Mouse (Mus musculus) midbrain, embryonic 14.5 days (tissue): Measurements from ENCODE around the gene Otos. TPM values are rescaled to one million over a fixed set of nuclear protein-coding genes. Genes with fewer than 3 reads are reported as not detected.

Experiments used
- ATAC-seq: fragments of 200-750 bp; cut with Nextera tagmentation; 2 replicates; pipeline ENCODE4 v1.8.0; 2017; ENCODE audit warnings: moderate number of reproducible peaks, moderate library complexity; ENCODE audit not compliant: low FRiP score, low TSS enrichment
- DNase-seq: peaks from one replicate; pipeline ENCODE4 v3.0.0-alpha.2; 2015
- H3K27ac ChIP-seq: fragments of 300-500 bp; sonication (generic); replicated peaks from 2 replicates; pipeline ENCODE4 v1.5.1; 2014; ENCODE audit warnings: mild to moderate bottlenecking, low read depth, low read length, moderate library complexity
- H3K27me3 ChIP-seq: fragments of 300-500 bp; sonication (generic); 2 replicates; pipeline ENCODE4 v1.6.1; 2014; ENCODE audit warnings: low read length, control low read depth, mixed read lengths; ENCODE audit not compliant: control insufficient read depth, insufficient read depth
- H3K36me3 ChIP-seq: fragments of 300-500 bp; sonication (generic); 2 replicates; pipeline ENCODE4 v1.6.1; 2014; ENCODE audit warnings: low read length, control low read depth; ENCODE audit not compliant: control insufficient read depth, insufficient read depth
- H3K4me1 ChIP-seq: fragments of 300-500 bp; sonication (generic); 2 replicates; pipeline ENCODE4 v1.6.1; 2014; ENCODE audit warnings: mild to moderate bottlenecking, antibody characterized with exemption, low read length, control low read depth; ENCODE audit not compliant: control insufficient read depth, insufficient read depth
- H3K4me2 ChIP-seq: fragments of 300-500 bp; sonication (generic); 2 replicates; pipeline ENCODE4 v1.6.1; 2014; ENCODE audit warnings: mild to moderate bottlenecking, low read length, moderate library complexity
- H3K4me3 ChIP-seq: fragments of 300-500 bp; sonication (generic); replicated peaks from 2 replicates; pipeline ENCODE4 v1.5.1; 2014; ENCODE audit warnings: low read depth, low read length
- H3K9ac ChIP-seq: fragments of 300-500 bp; sonication (generic); replicated peaks from 2 replicates; pipeline ENCODE4 v1.6.1; 2014; ENCODE audit warnings: mild to moderate bottlenecking, low read length, moderate library complexity
- H3K9me3 ChIP-seq: fragments of 300-500 bp; sonication (generic); 2 replicates; pipeline ENCODE4 v1.6.1; 2016; ENCODE audit warnings: low read length, control low read depth, mixed read lengths; ENCODE audit not compliant: control insufficient read depth
- WGBS: fragments of 180-500 bp; shearing (Covaris S2); extraction: QIAGEN DNeasy Blood & Tissue Kit; methylation state at CpG from one replicate; pipeline ENCODE4 v1.1.7; 2014; 5-methylcytosine and 5-hydroxymethylcytosine counted together
- polyA plus RNA-seq: library from polyadenylated mRNA; unstranded; fragments of >200 nt; fragmentation: Nextera tagmentation; extraction: Ambion mirVana; gene quantifications from 2 replicates; pipeline ENCODE4 v1.2.1, GENCODE M21; 2014

Otos gene
- polyA plus RNA-seq, 1 experiment from 2014 or later = 0.21 TPM

GRCm38 (mm10) chr1:92676676-92676975 is 28.0 kb upstream of the Otos start:
- no peak for ATAC-seq
- WGBS = 92% methylated on average over 3 of the region's 3 CpGs
- no peak for DNase-seq
- Histone ChIP-seq H3K4me2 (no peak overlapping the region), H3K27ac (no peak overlapping the region), H3K4me1 (peaks cover 9% of the 10 kb centered on the region; the same call in 1 of the 2 replicates), H3K36me3 (no peaks in the 10 kb centered on the region), H3K27me3 (no peaks in the 10 kb centered on the region), H3K4me3 (no peak overlapping the region), H3K9me3 (no peaks in the 10 kb centered on the region), H3K9ac (no peak overlapping the region)

GRCm38 (mm10) chr1:92675932-92676675 is 27.5 kb upstream of the Otos start:
- DNase-seq (no peak), ATAC-seq (no peak)
- no peak overlapping the region for H3K27ac ChIP-seq
- no peaks in the 10 kb centered on the region for H3K36me3 ChIP-seq
- peaks cover 8% of the 10 kb centered on the region; the same call in 1 of the 2 replicates for H3K4me1 ChIP-seq
- H3K9ac ChIP-seq = no peak overlapping the region
- no peak overlapping the region for H3K4me2 ChIP-seq
- H3K27me3 ChIP-seq = no peaks in the 10 kb centered on the region
- no peaks in the 10 kb centered on the region for H3K9me3 ChIP-seq
- H3K4me3 ChIP-seq = no peak overlapping the region
- 87% methylated on average over 10 of the region's 10 CpGs for WGBS

- H3K4me3 ChIP-seq = no peak overlapping the region
- ATAC-seq (no peak), DNase-seq (no peak)
- WGBS = 90% methylated on average over 5 of the region's 5 CpGs
- H3K4me2 ChIP-seq = no peak overlapping the region
- no peaks in the 10 kb centered on the region for H3K4me1 ChIP-seq
- H3K9ac ChIP-seq = no peak overlapping the region
- no peak overlapping the region for H3K27ac ChIP-seq
- H3K9me3 ChIP-seq = no peaks in the 10 kb centered on the region
- H3K36me3 ChIP-seq = no peaks in the 10 kb centered on the region
- no peaks in the 10 kb centered on the region for H3K27me3 ChIP-seq
Observed at GRCm38 (mm10) chr1:92673258-92673782, 24.7 kb upstream of the Otos start.

- Histone ChIP-seq H3K4me3 (no peak overlapping the region), H3K9ac (no peak overlapping the region), H3K27me3 (no peaks in the 10 kb centered on the region), H3K9me3 (no peaks in the 10 kb centered on the region), H3K27ac (no peak overlapping the region), H3K4me1 (no peaks in the 10 kb centered on the region), H3K4me2 (no peak overlapping the region), H3K36me3 (no peaks in the 10 kb centered on the region)
- ATAC-seq (no peak), DNase-seq (no peak)
- 90% methylated on average over 4 of the region's 4 CpGs for WGBS
Observed at GRCm38 (mm10) chr1:92671326-92671725, 22.7 kb upstream of the Otos start.

GRCm38 (mm10) chr1:92669430-92669829 is 20.8 kb upstream of the Otos start:
- no peak for DNase-seq
- ATAC-seq = no peak
- no peaks in the 10 kb centered on the region for H3K27me3 ChIP-seq
- H3K27ac ChIP-seq = no peak overlapping the region
- H3K9me3 ChIP-seq = no peaks in the 10 kb centered on the region
- no peak overlapping the region for H3K9ac ChIP-seq
- H3K36me3 ChIP-seq = no peaks in the 10 kb centered on the region
- H3K4me1 ChIP-seq = no peaks in the 10 kb centered on the region
- H3K4me2 ChIP-seq = no peak overlapping the region
- no peak overlapping the region for H3K4me3 ChIP-seq
- 92% methylated on average over 3 of the region's 3 CpGs for WGBS

GRCm38 (mm10) chr1:92667106-92667505 is 18.5 kb upstream of the Otos start:
- no peak overlapping the region for H3K27ac ChIP-seq
- ATAC-seq (no peak), DNase-seq (no peak)
- no peaks in the 10 kb centered on the region for H3K4me1 ChIP-seq
- no peaks in the 10 kb centered on the region for H3K9me3 ChIP-seq
- H3K27me3 ChIP-seq = no peaks in the 10 kb centered on the region
- no peaks in the 10 kb centered on the region for H3K36me3 ChIP-seq
- WGBS = 86% methylated on average over 6 of the region's 6 CpGs
- H3K4me3 ChIP-seq = no peak overlapping the region
- H3K9ac ChIP-seq = no peak overlapping the region
- H3K4me2 ChIP-seq = no peak overlapping the region

GRCm38 (mm10) chr1:92659392-92659791 is 10.8 kb upstream of the Otos start:
- Histone ChIP-seq H3K9me3 (no peaks in the 10 kb centered on the region), H3K4me3 (no peak overlapping the region), H3K9ac (no peak overlapping the region), H3K27ac (no peak overlapping the region), H3K27me3 (no peaks in the 10 kb centered on the region), H3K36me3 (no peaks in the 10 kb centered on the region), H3K4me1 (no peaks in the 10 kb centered on the region), H3K4me2 (no peak overlapping the region)
- ATAC-seq (no peak), DNase-seq (no peak)
- WGBS = 72% methylated on average over 5 of the region's 5 CpGs

- WGBS = 82% methylated on average over 11 of the region's 11 CpGs
Observed at GRCm38 (mm10) chr1:92657025-92657820, 8.6 kb upstream of the Otos start.

GRCm38 (mm10) chr1:92654676-92655075 is 6.0 kb upstream of the Otos start:
- 72% methylated on average over 2 of the region's 2 CpGs for WGBS
- H3K4me1 ChIP-seq = no peaks in the 10 kb centered on the region
- DNase-seq = no peak
- no peak for ATAC-seq
- H3K27ac ChIP-seq = no peak overlapping the region
- no peak overlapping the region for H3K4me2 ChIP-seq
- no peaks in the 10 kb centered on the region for H3K9me3 ChIP-seq
- no peaks in the 10 kb centered on the region for H3K36me3 ChIP-seq
- no peak overlapping the region for H3K9ac ChIP-seq
- no peaks in the 10 kb centered on the region for H3K27me3 ChIP-seq
- no peak overlapping the region for H3K4me3 ChIP-seq

More at GRCm38 (mm10) chr1:92657025-92657820, 8.6 kb upstream of the Otos start:
- no peak overlapping the region for H3K4me3 ChIP-seq
- no peak overlapping the region for H3K9ac ChIP-seq
- no peak overlapping the region for H3K4me2 ChIP-seq
- no peaks in the 10 kb centered on the region for H3K27me3 ChIP-seq
- no peak for DNase-seq
- no peaks in the 10 kb centered on the region for H3K36me3 ChIP-seq
- ATAC-seq = no peak
- H3K9me3 ChIP-seq = no peaks in the 10 kb centered on the region
- no peaks in the 10 kb centered on the region for H3K4me1 ChIP-seq
- H3K27ac ChIP-seq = no peak overlapping the region
